Mouse (Mus musculus) embryonic facial prominence, embryonic 11.5 days (tissue): ENCODE results near the gene Cenph. TPM values are rescaled to one million over a fixed set of nuclear protein-coding genes. Genes with fewer than 3 reads are reported as not detected.

Experiments used
- ATAC-seq: fragments of 200-750 bp; cut with Nextera tagmentation; replicated peaks from 2 replicates; pipeline ENCODE4 v1.8.0; 2017; ENCODE audit warnings: low read depth; ENCODE audit not compliant: insufficient number of reproducible peaks, low FRiP score, low TSS enrichment
- DNase-seq: peaks from one replicate; pipeline ENCODE4 v3.0.0-alpha.2; 2015; ENCODE audit warnings: low spot score
- H3K27ac ChIP-seq: fragments of 300-500 bp; sonication (generic); replicated peaks from 2 replicates; pipeline ENCODE4 v1.5.1; 2014; ENCODE audit warnings: mild to moderate bottlenecking, low read depth, low read length, control low read depth
- H3K27me3 ChIP-seq: fragments of 300-500 bp; sonication (generic); 2 replicates; pipeline ENCODE4 v1.6.1; 2014; ENCODE audit warnings: mild to moderate bottlenecking, low read length, moderate library complexity, mixed read lengths; ENCODE audit not compliant: control insufficient read depth, insufficient read depth
- H3K36me3 ChIP-seq: fragments of 300-500 bp; sonication (generic); replicated peaks from 2 replicates; pipeline ENCODE4 v1.6.1; 2014; ENCODE audit warnings: low read depth, mild to moderate bottlenecking, low read length, moderate library complexity, mixed read lengths; ENCODE audit not compliant: control insufficient read depth, insufficient read depth
- H3K4me1 ChIP-seq: fragments of 300-500 bp; sonication (generic); 2 replicates; pipeline ENCODE4 v1.6.1; 2014; ENCODE audit warnings: low read length, mixed read lengths; ENCODE audit not compliant: control insufficient read depth, insufficient read depth
- H3K4me2 ChIP-seq: fragments of 300-500 bp; sonication (generic); 2 replicates; pipeline ENCODE4 v1.6.1; 2014; ENCODE audit warnings: low read depth, mild to moderate bottlenecking, control low read depth, low read length, moderate library complexity
- H3K4me3 ChIP-seq: fragments of 300-500 bp; sonication (generic); 2 replicates; pipeline ENCODE4 v1.5.1; 2014; ENCODE audit warnings: low read depth, low read length, control low read depth
- H3K9ac ChIP-seq: fragments of 300-500 bp; sonication (generic); replicated peaks from 2 replicates; pipeline ENCODE4 v1.6.1; 2014; ENCODE audit warnings: mild to moderate bottlenecking, control low read depth, low read length
- H3K9me3 ChIP-seq: fragments of 300-500 bp; sonication (generic); replicated peaks from 2 replicates; pipeline ENCODE4 v1.6.1; 2016; ENCODE audit warnings: mild to moderate bottlenecking, low read length, inconsistent platforms, mixed read lengths; ENCODE audit not compliant: control insufficient read depth
- WGBS: fragments of 180-500 bp; shearing (Covaris S2); extraction: QIAGEN DNeasy Blood & Tissue Kit; methylation state at CpG from one replicate; pipeline ENCODE4 v1.1.7; 2014; 5-methylcytosine and 5-hydroxymethylcytosine counted together
- polyA plus RNA-seq: library from polyadenylated mRNA; unstranded; fragments of >200 nt; fragmentation: Nextera tagmentation; extraction: Ambion mirVana; gene quantifications from 2 replicates; pipeline ENCODE4 v1.2.1, GENCODE M21; 2014

Gene Cenph
- 72.1 and 74.2 TPM in 2 replicates for polyA plus RNA-seq

DNA sequence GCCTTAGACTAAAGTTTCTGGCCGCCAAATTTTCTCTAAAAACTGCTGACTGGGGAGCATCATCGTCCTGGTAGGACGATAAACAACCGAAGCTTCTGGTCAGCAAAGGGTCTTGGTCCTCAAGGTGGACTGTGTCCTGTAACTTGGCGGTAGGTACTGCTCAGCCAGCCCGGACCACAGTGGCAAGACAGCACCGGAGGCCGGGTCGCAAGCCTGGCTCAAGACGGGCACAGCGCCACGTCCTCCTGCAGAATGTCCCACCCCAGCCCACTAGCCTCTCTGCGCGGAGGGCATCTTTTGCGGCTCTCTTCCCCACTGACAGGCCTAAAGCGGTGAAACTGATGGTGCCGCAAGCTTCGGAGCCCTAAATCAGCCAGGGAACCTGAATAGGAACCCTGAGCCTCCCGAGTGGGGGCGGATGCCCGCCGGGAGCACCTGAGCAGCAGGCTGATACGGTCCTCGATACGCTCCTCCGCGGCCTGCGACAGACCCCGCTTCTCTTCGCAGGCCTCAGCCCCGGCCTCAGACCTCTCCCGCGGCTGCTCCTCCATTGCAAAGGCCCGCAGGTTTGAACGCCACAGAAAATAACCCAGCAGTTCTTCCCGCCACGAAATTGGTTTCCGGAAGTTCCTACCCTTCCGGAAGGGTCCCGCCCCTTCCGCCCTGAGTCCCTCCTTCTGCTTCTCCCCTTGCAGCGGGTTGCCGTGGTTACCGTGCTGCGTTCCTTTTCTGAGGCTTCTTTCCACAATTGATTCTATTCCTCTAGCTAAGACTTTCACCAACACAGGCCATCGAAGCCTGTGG lies at the start of gene Cenph:
Gene Cenph (minus strand): TSS at position 648 of the 804 bp plus-strand sequence.
- Histone ChIP-seq H3K4me2 (peak within 1 kb of the TSS; percentile 80), H3K9me3 (no peaks in the 10 kb centered on the region), H3K9ac (peak within 1 kb of the TSS; percentile 85), H3K36me3 (peaks cover 6% of the 10 kb centered on the region; the same call in 1 of the 2 replicates), H3K27me3 (no peaks in the 10 kb centered on the region), H3K27ac (no peak within 1 kb of the TSS; the same call in 1 of the 2 replicates), H3K4me1 (no peaks in the 10 kb centered on the region), H3K4me3 (peak within 1 kb of the TSS; percentile 89)
- under 1% methylated on average over 46 of the region's 46 CpGs for WGBS
- DNase-seq (peak; percentile 95), ATAC-seq (peak; percentile 90)

DNA sequence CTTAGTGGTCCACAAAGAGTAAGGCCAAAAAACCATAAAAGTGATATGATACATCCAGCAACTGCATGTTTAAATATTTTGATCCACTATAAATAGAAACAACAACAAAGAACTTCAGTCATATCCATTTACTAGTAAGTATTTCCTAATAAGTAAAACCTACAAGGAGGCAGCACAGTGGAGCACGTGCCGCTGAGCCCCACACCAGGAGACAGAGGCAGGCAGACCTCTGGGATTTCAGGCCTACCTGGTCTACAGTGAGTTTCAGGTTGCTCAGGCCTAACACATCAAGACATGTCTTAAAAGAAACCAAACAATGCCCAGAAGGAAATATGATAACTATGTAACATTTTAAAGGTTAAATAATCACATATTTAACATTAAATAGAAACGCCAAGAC lies 49.2 kb upstream of the Cenph start:
- Histone ChIP-seq H3K27me3 (no peaks in the 10 kb centered on the region), H3K4me3 (no peak overlapping the region), H3K4me1 (no peaks in the 10 kb centered on the region), H3K4me2 (no peak overlapping the region), H3K36me3 (peaks cover 3% of the 10 kb centered on the region), H3K9me3 (no peaks in the 10 kb centered on the region), H3K27ac (no peak overlapping the region), H3K9ac (no peak overlapping the region)
- ATAC-seq (no peak), DNase-seq (no peak)
- 92% methylated on average over 3 of the region's 3 CpGs for WGBS

DNA sequence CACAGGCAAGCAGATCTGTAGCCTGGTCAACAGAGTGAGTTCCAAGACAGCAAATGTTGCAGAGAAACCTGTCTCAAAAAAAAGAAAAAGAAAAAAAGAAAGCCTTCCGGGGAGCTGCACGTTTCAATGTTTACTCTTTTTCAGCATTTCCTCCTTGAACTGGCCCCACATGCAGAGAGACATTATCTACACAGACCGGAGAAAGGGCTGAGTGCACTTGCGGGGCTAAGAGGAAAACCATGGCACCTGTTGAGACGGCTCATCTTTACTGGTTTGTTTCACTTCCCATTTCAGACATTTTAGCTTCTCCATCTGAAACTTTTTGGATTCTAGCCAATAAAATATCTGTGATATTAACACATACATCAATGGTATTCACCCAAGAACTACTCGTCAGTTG lies 48.6 kb upstream of the Cenph start:
- Histone ChIP-seq H3K36me3 (peaks cover 3% of the 10 kb centered on the region), H3K4me1 (no peaks in the 10 kb centered on the region), H3K27ac (no peak overlapping the region), H3K4me3 (no peak overlapping the region), H3K9ac (no peak overlapping the region), H3K27me3 (no peaks in the 10 kb centered on the region), H3K9me3 (no peaks in the 10 kb centered on the region), H3K4me2 (no peak overlapping the region)
- WGBS: 89% methylated on average over 6 of the region's 6 CpGs
- ATAC-seq: no peak
- DNase-seq: no peak

DNA sequence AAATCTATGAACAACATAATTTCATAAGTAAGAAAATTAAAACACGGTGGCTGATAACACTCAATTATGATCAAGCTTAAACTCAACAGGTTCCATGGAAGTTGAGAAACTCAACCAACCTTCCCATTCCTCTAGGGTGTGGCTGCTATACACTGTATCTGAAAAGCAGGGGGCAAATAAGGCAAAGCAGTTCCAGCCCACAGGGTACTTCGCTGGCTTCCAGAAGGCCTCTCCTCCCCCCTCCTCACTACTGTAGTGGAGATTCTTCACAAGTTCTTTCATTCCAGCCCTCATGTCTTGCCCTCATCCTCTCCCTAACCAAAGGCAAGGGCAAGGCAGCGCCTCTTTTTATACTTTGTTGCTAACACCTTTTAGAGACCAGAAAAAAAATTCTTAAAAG lies 48.2 kb upstream of the Cenph start:
- Histone ChIP-seq H3K4me2 (no peak overlapping the region), H3K9me3 (no peaks in the 10 kb centered on the region), H3K4me1 (no peaks in the 10 kb centered on the region), H3K36me3 (peaks cover 3% of the 10 kb centered on the region), H3K9ac (no peak overlapping the region), H3K4me3 (no peak overlapping the region), H3K27ac (no peak overlapping the region), H3K27me3 (no peaks in the 10 kb centered on the region)
- ATAC-seq (no peak), DNase-seq (no peak)
- WGBS: 95% methylated on average over 3 of the region's 3 CpGs

DNA sequence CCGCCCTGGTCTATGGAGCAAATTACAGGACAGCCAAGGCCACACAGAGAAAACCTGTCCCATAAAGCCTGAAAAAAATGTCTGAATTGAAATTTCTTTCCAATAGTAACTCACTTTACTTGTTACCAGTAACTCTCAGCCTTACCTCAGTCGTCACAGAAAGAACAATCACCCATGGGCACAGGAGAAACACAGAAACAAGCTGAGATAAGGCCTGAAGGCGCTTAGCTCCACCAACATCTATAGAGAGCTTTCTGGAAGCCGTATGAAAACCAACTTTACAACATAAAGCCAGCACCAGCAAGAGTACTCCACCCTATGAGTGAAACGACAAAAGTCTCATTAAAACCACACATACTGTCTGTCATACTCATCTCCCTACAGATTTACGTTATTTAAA lies 38.8 kb upstream of the Cenph start:
- Histone ChIP-seq H3K4me2 (no peak overlapping the region), H3K36me3 (peaks cover 2% of the 10 kb centered on the region), H3K9me3 (no peaks in the 10 kb centered on the region), H3K27ac (no peak overlapping the region), H3K27me3 (no peaks in the 10 kb centered on the region), H3K4me1 (no peaks in the 10 kb centered on the region), H3K9ac (no peak overlapping the region), H3K4me3 (no peak overlapping the region)
- DNase-seq (no peak), ATAC-seq (no peak)
- 87% methylated on average over 6 of the region's 6 CpGs for WGBS

DNA sequence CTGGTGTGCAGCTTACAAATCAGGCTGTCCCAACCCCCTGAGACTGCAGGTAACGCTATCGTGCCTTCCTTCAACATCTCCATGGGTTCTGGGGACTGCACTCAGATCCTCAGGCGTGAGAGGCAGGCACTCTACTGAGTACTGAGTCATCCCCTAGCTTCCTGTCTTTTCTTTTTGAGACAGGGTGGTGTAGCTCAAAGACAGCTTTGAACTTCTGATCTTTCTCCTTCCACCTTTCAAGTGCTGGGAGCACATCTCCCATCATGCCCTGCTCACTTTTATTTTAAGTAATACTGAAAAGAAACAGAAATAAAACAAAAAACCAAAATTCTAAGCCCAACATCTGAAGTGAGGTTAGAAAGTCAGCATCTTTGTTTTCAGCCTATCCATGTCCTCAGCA lies 30.1 kb upstream of the Cenph start:
- Histone ChIP-seq H3K4me2 (no peak overlapping the region), H3K27me3 (no peaks in the 10 kb centered on the region), H3K27ac (no peak overlapping the region), H3K4me1 (no peaks in the 10 kb centered on the region), H3K36me3 (peaks cover 4% of the 10 kb centered on the region), H3K4me3 (no peak overlapping the region), H3K9me3 (no peaks in the 10 kb centered on the region), H3K9ac (no peak overlapping the region)
- no peak for DNase-seq
- 91% methylated on average over 3 of the region's 3 CpGs for WGBS
- ATAC-seq: no peak

DNA sequence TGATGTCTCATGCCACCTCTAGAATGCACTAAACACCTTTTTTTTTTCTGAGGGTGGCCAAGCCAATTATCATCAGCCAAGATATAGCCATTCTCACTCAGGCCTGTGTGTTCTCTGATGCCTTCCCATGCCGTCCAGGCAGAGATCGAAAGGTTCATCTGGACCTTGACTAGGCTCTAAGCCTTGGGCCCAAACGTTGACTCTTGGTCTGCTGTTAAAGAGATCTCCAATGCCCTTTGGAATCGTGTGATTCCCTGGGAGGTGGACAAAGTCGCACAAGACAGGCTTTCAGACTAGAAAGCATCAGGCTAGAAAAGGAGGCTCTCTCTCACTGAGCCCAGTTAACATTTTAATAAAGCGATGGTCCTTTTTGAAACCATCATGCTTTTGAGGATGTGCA lies 21.5 kb upstream of the Cenph start:
- H3K4me2 ChIP-seq: no peak overlapping the region
- ATAC-seq (no peak), DNase-seq (no peak)
- WGBS: 87% methylated on average over 6 of the region's 6 CpGs
- H3K27me3 ChIP-seq: no peaks in the 10 kb centered on the region
- H3K27ac ChIP-seq: no peak overlapping the region
- H3K9ac ChIP-seq: no peak overlapping the region
- H3K4me1 ChIP-seq: no peaks in the 10 kb centered on the region
- H3K4me3 ChIP-seq: no peak overlapping the region
- no peaks in the 10 kb centered on the region; the same call in 1 of the 2 replicates for H3K36me3 ChIP-seq
- no peaks in the 10 kb centered on the region for H3K9me3 ChIP-seq

DNA sequence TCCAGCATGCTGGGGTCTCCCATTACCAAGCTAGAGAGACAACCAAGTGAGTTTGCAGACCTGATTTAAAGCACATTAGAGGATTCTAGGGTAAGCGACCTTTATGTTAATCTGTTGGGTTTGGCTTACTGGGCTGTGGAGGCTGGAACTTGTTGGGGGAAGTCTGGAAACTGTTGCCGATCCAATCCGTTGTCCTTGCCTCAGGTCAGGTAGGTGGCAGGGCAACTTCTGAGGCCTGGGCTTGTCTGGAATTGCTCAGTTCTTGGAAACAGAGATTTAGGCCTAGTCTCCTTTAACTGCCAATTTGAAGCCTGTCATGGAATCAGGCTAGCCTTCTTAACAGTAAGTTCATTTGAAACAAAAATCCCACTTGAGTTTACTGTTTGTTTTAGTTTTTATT lies 13.4 kb upstream of the Cenph start:
- Histone ChIP-seq H3K27me3 (no peaks in the 10 kb centered on the region), H3K4me1 (no peaks in the 10 kb centered on the region), H3K9me3 (no peaks in the 10 kb centered on the region), H3K4me2 (no peak overlapping the region), H3K36me3 (no peaks in the 10 kb centered on the region), H3K27ac (no peak overlapping the region), H3K9ac (no peak overlapping the region), H3K4me3 (no peak overlapping the region)
- DNase-seq: no peak
- WGBS: 65% methylated on average over 3 of the region's 3 CpGs
- ATAC-seq: no peak
